Mouse (Mus musculus): ENCODE data around the gene Nfic.

- TF ChIP-seq POLR2A (IDR thresholded peaks at IDR 0.05; ENCODE audit: low read depth, low read length) (no peak), CTCF (IDR thresholded peaks at IDR 0.05; ENCODE audit: extremely low read depth, insufficient read length, insufficient replicate concordance, low read depth, low read length) (no peak)
Measured at GRCm38 (mm10) chr10:81460471-81460870, 5.0 kb upstream of the Nfic start.
